Mouse (Mus musculus): ENCODE results near the gene Syp. TPM values are rescaled to one million over a fixed set of nuclear protein-coding genes. Genes with fewer than 3 reads are reported as not detected.

The Syp gene
- polyA plus RNA-seq, 1 experiment from 2014 or later = 10.9 TPM

DNA sequence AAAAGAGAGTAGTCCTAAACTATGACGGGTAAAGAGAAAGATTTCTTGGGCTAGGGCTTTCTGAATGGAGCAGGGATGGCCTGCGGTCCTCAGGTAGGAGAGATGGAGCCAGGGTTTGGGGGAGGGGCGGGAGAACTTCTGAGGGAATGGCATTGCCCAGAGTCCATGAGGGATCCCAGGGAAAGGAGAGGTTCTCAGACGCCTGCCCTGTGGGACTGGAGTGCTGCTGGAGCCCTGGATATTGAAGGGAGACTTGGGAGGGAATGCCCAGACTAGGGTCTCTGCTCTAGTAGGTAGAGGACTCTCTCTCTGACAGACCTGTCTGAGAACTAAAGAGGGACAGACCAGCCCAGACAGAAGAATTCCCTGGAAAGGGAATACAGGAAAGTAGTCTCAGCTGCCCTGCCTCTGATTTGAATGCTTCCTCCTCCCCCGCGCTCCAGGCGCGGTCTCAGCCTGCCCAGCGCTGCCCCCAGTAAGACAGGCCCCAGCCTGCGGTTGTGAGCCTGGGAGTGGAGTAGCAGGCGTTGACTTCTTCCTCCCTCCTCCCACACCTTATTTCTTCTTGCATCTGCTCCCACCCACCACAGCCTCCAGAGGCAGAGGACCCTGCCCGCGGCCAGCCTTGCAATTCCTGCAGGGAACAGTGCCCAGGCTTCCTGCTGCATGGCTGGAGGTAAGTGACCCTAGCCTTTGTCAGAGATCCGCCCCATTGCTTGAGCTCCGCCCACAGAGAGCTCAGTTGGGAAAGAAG, 19.9 kb downstream of the Syp start:
- Histone ChIP-seq H3K27ac (ENCODE audit: low read depth, low read length) (no peak overlapping the region), H3K27me3 (ENCODE audit: control insufficient read depth, insufficient read depth, low read length) (no peaks in the 10 kb centered on the region), H3K4me1 (ENCODE audit: control insufficient read depth, insufficient read depth, low read length) (peaks cover 6% of the 10 kb centered on the region; the same call in 1 of the 2 replicates), H3K36me3 (ENCODE audit: control insufficient read depth, insufficient read depth, low read length) (no peaks in the 10 kb centered on the region), H3K4me2 (peak overlapping the region; percentile 42; the same call in 1 of the 2 replicates), H3K9ac (ENCODE audit: low read length) (peak overlapping the region; percentile 30), H3K4me3 (ENCODE audit: low read depth, low read length) (no peak overlapping the region), H3K9me3 (ENCODE audit: control insufficient read depth, low read length) (no peaks in the 10 kb centered on the region)
- DNase-seq (ENCODE audit: low spot score, missing footprints) (no peak), ATAC-seq (ENCODE audit: low FRiP score) (peak; percentile 46; the same call in 1 of the 2 replicates)
- WGBS = 26% methylated on average over 14 of the region's 15 CpGs

DNA sequence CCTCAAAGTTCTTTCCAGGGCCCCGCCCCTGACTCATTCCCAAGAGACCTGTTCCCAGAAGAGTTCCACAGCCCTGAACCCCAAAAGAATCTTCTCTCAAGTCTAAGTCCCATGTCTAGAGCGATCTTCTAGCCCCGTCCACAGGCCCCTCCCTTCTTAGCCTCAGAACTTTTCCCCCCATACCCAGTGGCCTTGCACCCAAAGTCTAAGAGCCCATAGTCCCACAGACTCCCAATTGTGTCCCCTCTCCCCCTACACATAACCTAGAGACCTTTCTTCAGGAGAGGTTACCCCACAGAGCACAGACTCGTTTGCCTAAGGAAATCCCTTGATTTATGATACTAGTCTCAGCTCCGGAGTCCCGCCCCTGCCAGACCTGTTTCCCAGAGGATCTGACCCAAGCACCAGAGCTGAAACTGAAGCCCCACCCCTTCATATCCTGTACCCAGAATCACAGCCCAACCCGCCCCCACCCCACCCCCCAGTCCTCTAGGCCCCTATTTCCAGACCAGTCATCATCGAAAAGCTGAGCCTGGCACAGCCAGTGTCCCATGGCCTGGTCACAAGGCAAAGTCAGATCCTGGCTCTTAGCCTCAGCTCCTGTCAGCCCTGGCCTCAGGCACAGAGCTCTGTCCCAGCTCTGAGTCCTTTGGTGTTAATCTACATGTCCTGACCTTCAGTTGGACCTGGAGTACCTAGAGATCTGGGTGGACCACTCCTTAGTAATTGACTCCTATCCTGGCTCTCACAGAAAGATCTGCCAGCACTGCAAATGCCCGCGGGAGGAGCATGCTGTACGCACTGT, 20.7 kb downstream of the Syp start:
- WGBS = 63% methylated on average over 11 of the region's 11 CpGs
- H3K4me3 ChIP-seq (ENCODE audit: low read depth, low read length) = no peak overlapping the region
- no peaks in the 10 kb centered on the region for H3K36me3 ChIP-seq (ENCODE audit: control insufficient read depth, insufficient read depth, low read length)
- H3K9me3 ChIP-seq (ENCODE audit: control insufficient read depth, low read length) = no peaks in the 10 kb centered on the region
- ATAC-seq (ENCODE audit: low FRiP score) (peak; percentile 22; the same call in 1 of the 2 replicates), DNase-seq (ENCODE audit: low spot score, missing footprints) (peak; percentile 86)
- no peaks in the 10 kb centered on the region for H3K27me3 ChIP-seq (ENCODE audit: control insufficient read depth, insufficient read depth, low read length)
- peaks cover 6% of the 10 kb centered on the region; the same call in 1 of the 2 replicates for H3K4me1 ChIP-seq (ENCODE audit: control insufficient read depth, insufficient read depth, low read length)
- H3K27ac ChIP-seq (ENCODE audit: low read depth, low read length) = no peak overlapping the region
- H3K4me2 ChIP-seq = no peak overlapping the region; the same call in 1 of the 2 replicates
- H3K9ac ChIP-seq (ENCODE audit: low read length) = no peak overlapping the region

DNA sequence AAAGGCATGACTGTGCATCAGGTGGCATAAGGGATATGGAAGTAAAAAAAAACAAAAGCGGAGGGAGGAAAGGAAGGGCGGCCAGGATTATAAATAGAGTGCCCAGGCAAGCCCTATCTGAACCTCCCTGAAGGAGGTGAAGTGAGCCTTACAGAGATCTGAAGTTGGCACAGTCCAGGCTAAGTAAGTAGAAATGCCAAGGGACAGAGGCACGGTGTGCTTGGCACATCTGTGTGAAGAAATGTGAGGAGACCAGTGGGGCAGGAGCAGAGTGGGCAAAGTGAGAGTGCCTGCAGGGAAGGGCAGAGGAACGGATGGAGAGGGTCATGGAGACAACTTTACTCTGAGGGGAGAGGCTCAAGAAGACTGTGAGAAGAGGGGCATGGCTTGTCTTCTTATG, 22.8 kb downstream of the Syp start:
- H3K27me3 ChIP-seq (ENCODE audit: control insufficient read depth, insufficient read depth, low read length) = no peaks in the 10 kb centered on the region
- peaks cover 6% of the 10 kb centered on the region; the same call in 1 of the 2 replicates for H3K4me1 ChIP-seq (ENCODE audit: control insufficient read depth, insufficient read depth, low read length)
- H3K9me3 ChIP-seq (ENCODE audit: control insufficient read depth, low read length) = no peaks in the 10 kb centered on the region
- H3K27ac ChIP-seq (ENCODE audit: low read depth, low read length) = no peak overlapping the region
- no peak overlapping the region for H3K9ac ChIP-seq (ENCODE audit: low read length)
- DNase-seq (ENCODE audit: low spot score, missing footprints) (no peak), ATAC-seq (ENCODE audit: low FRiP score) (no peak)
- 84% methylated on average over 4 of the region's 4 CpGs for WGBS
- H3K4me3 ChIP-seq (ENCODE audit: low read depth, low read length) = no peak overlapping the region
- H3K36me3 ChIP-seq (ENCODE audit: control insufficient read depth, insufficient read depth, low read length) = no peaks in the 10 kb centered on the region
- H3K4me2 ChIP-seq = no peak overlapping the region

DNA sequence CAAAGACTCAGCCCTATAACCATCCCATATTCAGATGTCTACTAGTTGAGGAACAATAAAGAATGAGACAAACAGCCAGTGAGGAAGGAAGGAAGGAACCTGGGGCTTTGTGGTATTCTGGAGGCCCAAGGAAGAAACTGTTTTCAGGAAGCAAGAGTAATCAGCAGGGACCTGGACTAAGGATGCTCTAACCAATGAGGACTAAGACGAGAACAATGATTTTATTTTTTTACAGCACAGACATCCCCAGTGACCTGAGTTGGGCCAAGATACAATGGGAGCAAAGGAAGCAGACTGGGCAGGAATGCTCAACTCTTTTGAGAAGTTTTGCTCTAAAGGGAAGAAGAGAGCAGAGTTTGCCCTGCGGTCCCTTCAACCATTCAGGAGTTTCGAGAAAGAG, 24.7 kb downstream of the Syp start:
- Histone ChIP-seq H3K36me3 (ENCODE audit: control insufficient read depth, insufficient read depth, low read length) (no peaks in the 10 kb centered on the region), H3K27me3 (ENCODE audit: control insufficient read depth, insufficient read depth, low read length) (no peaks in the 10 kb centered on the region), H3K4me3 (ENCODE audit: low read depth, low read length) (no peak overlapping the region), H3K4me1 (ENCODE audit: control insufficient read depth, insufficient read depth, low read length) (peaks cover 6% of the 10 kb centered on the region; the same call in 1 of the 2 replicates), H3K9me3 (ENCODE audit: control insufficient read depth, low read length) (no peaks in the 10 kb centered on the region), H3K27ac (ENCODE audit: low read depth, low read length) (no peak overlapping the region), H3K9ac (ENCODE audit: low read length) (no peak overlapping the region), H3K4me2 (no peak overlapping the region)
- no peak for DNase-seq (ENCODE audit: low spot score, missing footprints)
- no peak for ATAC-seq (ENCODE audit: low FRiP score)
- 78% methylated on average over 3 of the region's 3 CpGs for WGBS

DNA sequence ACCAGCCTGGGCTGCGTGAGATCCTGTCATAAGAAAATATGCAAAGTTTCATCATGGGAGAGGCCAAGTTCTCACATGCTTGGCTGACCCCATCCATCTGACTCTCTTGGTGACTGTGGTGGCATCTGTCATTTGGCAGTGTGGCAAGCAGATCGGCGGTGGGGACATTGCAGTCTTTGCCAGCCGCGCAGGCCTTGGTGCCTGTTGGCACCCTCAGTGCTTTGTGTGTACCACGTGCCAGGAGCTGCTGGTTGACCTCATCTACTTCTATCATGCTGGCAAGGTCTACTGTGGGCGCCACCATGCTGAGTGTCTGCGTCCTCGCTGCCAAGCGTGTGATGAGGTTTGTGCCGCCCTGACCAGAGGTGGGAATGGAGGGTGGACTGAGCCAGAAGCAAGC, 26.5 kb downstream of the Syp start:
- Histone ChIP-seq H3K9me3 (ENCODE audit: control insufficient read depth, low read length) (no peaks in the 10 kb centered on the region), H3K27me3 (ENCODE audit: control insufficient read depth, insufficient read depth, low read length) (no peaks in the 10 kb centered on the region), H3K27ac (ENCODE audit: low read depth, low read length) (no peak overlapping the region), H3K4me3 (ENCODE audit: low read depth, low read length) (no peak overlapping the region), H3K36me3 (ENCODE audit: control insufficient read depth, insufficient read depth, low read length) (no peaks in the 10 kb centered on the region), H3K4me2 (no peak overlapping the region), H3K9ac (ENCODE audit: low read length) (no peak overlapping the region), H3K4me1 (ENCODE audit: control insufficient read depth, insufficient read depth, low read length) (no peaks in the 10 kb centered on the region)
- WGBS = 90% methylated on average over 11 of the region's 11 CpGs
- DNase-seq (ENCODE audit: low spot score, missing footprints) (no peak), ATAC-seq (ENCODE audit: low FRiP score) (no peak)

DNA sequence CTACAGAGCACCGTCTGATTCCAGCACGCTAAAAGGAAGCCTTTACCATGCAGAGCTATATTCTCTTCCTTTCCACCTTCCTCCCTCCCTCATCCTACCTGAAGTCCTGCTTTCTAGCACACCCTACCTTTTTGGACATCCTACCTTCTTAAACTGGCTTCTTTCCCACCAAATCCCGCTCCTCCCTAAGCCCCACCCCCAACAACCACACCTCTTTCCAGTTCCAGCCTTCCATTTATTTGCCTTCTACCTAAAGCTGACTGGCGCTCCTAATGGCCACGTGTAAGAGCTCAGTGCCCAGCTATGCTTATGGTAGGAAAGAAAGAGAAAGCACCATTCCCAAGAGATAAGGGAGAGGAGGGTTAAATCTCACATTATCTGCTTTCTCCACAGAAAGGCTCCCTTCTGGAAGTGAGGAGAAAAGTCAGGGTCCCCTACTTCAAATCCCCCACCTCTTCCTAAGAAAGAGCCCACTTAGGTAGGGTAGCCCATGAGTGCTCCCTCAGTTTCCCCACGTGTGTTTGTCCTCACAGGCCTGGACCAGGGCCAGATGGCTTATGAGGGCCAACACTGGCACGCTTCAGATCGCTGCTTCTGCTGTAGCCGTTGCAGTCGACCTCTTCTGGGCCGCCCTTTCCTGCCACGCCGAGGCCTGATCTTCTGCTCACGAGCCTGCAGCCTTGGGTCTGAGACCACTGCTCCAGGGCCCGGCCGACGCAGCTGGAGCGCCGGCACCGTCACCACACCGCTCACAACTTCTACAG, 27.6 kb downstream of the Syp start:
- no peaks in the 10 kb centered on the region for H3K9me3 ChIP-seq (ENCODE audit: control insufficient read depth, low read length)
- no peak for ATAC-seq (ENCODE audit: low FRiP score)
- no peak overlapping the region for H3K4me3 ChIP-seq (ENCODE audit: low read depth, low read length)
- no peaks in the 10 kb centered on the region for H3K4me1 ChIP-seq (ENCODE audit: control insufficient read depth, insufficient read depth, low read length)
- no peaks in the 10 kb centered on the region for H3K36me3 ChIP-seq (ENCODE audit: control insufficient read depth, insufficient read depth, low read length)
- H3K27ac ChIP-seq (ENCODE audit: low read depth, low read length) = no peak overlapping the region
- DNase-seq (ENCODE audit: low spot score, missing footprints) = no peak
- H3K4me2 ChIP-seq = no peak overlapping the region
- H3K27me3 ChIP-seq (ENCODE audit: control insufficient read depth, insufficient read depth, low read length) = no peaks in the 10 kb centered on the region
- no peak overlapping the region for H3K9ac ChIP-seq (ENCODE audit: low read length)
- WGBS = 75% methylated on average over 21 of the region's 21 CpGs

DNA sequence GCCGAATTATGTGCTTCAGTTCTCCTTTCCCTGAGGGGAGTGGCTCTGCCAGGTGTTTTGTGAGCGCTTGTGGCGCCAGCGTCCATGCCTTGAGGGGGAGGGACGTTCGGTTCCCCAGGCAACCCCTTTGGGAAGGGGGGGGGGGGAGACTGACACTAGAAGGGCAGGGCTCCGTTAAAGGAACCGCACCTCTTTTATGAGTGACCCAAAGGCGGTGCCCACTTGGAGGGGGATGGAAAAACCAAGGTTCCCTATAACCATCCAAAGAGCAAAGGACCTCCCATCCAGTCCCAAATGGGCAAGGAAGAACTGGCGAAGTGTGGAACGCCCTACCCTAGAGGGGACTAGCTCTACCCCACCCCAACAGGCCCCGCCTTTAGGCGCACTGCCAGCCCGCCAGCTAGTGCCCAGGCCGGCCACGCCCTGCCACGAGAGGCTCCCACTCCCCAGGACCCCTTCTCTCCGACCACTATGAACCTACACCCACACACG, 32.2 kb downstream of the Syp start:
- Histone ChIP-seq H3K27ac (ENCODE audit: low read depth, low read length) (no peak overlapping the region), H3K4me2 (peak overlapping the region; percentile 48), H3K9me3 (ENCODE audit: control insufficient read depth, low read length) (no peaks in the 10 kb centered on the region), H3K36me3 (ENCODE audit: control insufficient read depth, insufficient read depth, low read length) (no peaks in the 10 kb centered on the region), H3K4me1 (ENCODE audit: control insufficient read depth, insufficient read depth, low read length) (no peaks in the 10 kb centered on the region), H3K9ac (ENCODE audit: low read length) (peak overlapping the region; percentile 42), H3K4me3 (ENCODE audit: low read depth, low read length) (peak overlapping the region; percentile 34), H3K27me3 (ENCODE audit: control insufficient read depth, insufficient read depth, low read length) (no peaks in the 10 kb centered on the region)
- DNase-seq (ENCODE audit: low spot score, missing footprints) = peak; percentile 87
- peak; percentile 83 for ATAC-seq (ENCODE audit: low FRiP score)
- 16% methylated on average over 17 of the region's 19 CpGs for WGBS

DNA sequence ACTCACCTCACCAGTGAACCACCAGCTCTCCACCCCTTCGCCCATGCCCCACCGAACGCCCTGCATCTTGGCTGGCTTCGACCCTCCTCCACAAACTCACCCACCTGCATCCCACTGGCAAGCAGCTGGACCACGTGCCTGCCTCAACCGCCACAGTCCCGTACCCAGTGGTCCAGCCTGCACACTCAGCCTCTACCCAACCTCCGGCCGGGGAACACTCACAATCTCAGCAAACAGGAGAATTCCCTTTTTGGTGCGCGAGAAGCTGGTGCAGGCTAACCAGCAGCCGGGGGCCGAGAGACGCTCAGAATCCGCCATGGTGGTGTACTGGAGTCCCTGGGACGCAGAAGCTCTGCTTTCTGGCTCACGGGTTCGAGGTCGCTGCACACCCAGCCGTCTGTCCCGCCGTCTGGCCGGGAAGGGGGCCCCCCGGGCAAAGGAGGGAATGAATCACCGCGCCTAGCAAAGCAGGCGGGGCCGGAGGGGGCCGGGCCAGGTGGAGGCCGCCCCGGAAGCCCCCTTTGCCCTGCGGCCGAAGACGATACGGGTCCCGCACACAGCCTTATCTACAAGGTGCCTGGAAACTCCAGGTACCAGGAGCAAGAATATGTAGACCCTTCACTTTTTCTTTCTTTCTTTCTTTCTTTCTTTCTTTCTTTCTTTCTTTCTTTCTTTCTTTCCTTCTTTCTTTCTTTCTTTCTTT, 32.8 kb downstream of the Syp start, which contains the start of gene Plp2:
Gene Plp2 (minus strand): TSS at position 470 of the 703 bp plus-strand sequence.
- H3K4me1 ChIP-seq (ENCODE audit: control insufficient read depth, insufficient read depth, low read length) = no peaks in the 10 kb centered on the region
- no peak within 1 kb of the TSS for H3K27ac ChIP-seq (ENCODE audit: low read depth, low read length)
- ATAC-seq (ENCODE audit: low FRiP score) (peak; percentile 59; the same call in 1 of the 2 replicates), DNase-seq (ENCODE audit: low spot score, missing footprints) (peak; percentile 87)
- H3K36me3 ChIP-seq (ENCODE audit: control insufficient read depth, insufficient read depth, low read length) = no peaks in the 10 kb centered on the region
- no peaks in the 10 kb centered on the region for H3K27me3 ChIP-seq (ENCODE audit: control insufficient read depth, insufficient read depth, low read length)
- H3K9me3 ChIP-seq (ENCODE audit: control insufficient read depth, low read length) = no peaks in the 10 kb centered on the region
- WGBS = 26% methylated on average over 31 of the region's 36 CpGs
- H3K4me3 ChIP-seq (ENCODE audit: low read depth, low read length) = peak within 1 kb of the TSS; percentile 34
- peak within 1 kb of the TSS; percentile 42 for H3K9ac ChIP-seq (ENCODE audit: low read length)
- peak within 1 kb of the TSS; percentile 48 for H3K4me2 ChIP-seq

Measured in midbrain, embryonic 11.5 days (tissue).